Mouse (Mus musculus) stomach, embryonic 15.5 days (tissue): Measurements from ENCODE around the gene Ikzf3. TPM values are rescaled to one million over a fixed set of nuclear protein-coding genes. Genes with fewer than 3 reads are reported as not detected.

Source experiments
- ATAC-seq: fragments of 200-750 bp; cut with Nextera tagmentation; 2 replicates; pipeline ENCODE4 v1.8.0; 2017; ENCODE audit warnings: low read depth, moderate number of reproducible peaks, moderate TSS enrichment; ENCODE audit not compliant: insufficient read depth, low FRiP score
- H3K27ac ChIP-seq: fragments of 300-500 bp; sonication (generic); 2 replicates; pipeline ENCODE4 v1.5.1; 2015; ENCODE audit warnings: mild to moderate bottlenecking, inconsistent platforms
- H3K27me3 ChIP-seq: fragments of 300-500 bp; sonication (generic); replicated peaks from 2 replicates; pipeline ENCODE4 v1.6.1; 2015; ENCODE audit warnings: inconsistent platforms
- H3K36me3 ChIP-seq: fragments of 300-500 bp; sonication (generic); 2 replicates; pipeline ENCODE4 v1.6.1; 2015; ENCODE audit warnings: inconsistent platforms
- H3K4me1 ChIP-seq: fragments of 300-500 bp; sonication (generic); 2 replicates; pipeline ENCODE4 v1.6.1; 2015; ENCODE audit warnings: inconsistent platforms
- H3K4me2 ChIP-seq: fragments of 300-500 bp; sonication (generic); 2 replicates; pipeline ENCODE4 v1.6.1; 2015; ENCODE audit warnings: mild to moderate bottlenecking, inconsistent platforms
- H3K4me3 ChIP-seq: fragments of 300-500 bp; sonication (generic); replicated peaks from 2 replicates; pipeline ENCODE4 v1.5.1; 2015; ENCODE audit warnings: inconsistent platforms
- H3K9ac ChIP-seq: fragments of 300-500 bp; sonication (generic); 2 replicates; pipeline ENCODE4 v1.6.1; 2015; ENCODE audit warnings: inconsistent platforms
- H3K9me3 ChIP-seq: fragments of 300-500 bp; sonication (generic); 2 replicates; pipeline ENCODE4 v1.6.1; 2016; ENCODE audit warnings: inconsistent platforms
- WGBS: fragments of 180-500 bp; shearing (Covaris S2); methylation state at CpG from one replicate; pipeline ENCODE4 v1.1.7; 2015; 5-methylcytosine and 5-hydroxymethylcytosine counted together
- polyA plus RNA-seq: library from polyadenylated mRNA; unstranded; fragments of >200 nt; fragmentation: Nextera tagmentation; extraction: Ambion mirVana; gene quantifications from 2 replicates; pipeline ENCODE4 v1.2.1, GENCODE M21; 2015

The Ikzf3 gene
- polyA plus RNA-seq, 1 experiment from 2014 or later = 0.69 TPM

DNA sequence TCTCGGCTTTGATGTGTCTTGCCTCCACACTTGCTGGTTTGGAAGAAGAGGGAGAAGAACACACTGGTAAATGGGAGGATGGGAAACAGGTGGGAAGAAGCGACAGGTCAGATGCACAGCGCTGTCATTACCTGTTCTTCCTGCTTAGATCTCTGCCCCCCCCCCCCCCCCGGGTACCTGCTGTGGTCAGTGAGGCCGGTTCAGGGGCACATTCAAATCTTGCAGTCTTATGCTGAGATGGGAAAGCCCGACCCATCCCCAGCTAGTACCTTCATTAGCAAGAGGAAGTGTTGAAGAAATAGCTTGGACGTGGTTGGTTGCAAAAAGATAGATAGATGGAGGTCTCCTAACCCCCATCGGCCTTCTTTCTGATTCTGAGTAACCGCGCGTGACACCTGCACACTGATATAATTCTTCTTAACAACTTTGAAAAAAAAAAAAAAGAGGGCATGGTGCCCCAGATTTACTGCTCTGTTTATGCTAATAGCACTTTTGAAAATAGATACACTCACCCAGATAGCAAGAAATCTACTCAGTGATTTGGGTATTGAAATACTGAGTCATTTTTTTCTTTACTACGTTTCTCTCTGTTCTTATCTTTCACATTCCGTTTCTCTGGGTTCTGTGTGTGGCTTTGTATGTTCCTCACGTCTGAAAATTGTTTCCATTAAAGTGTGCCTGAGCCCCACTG, 68.7 kb downstream of the Ikzf3 start:
- no peak for ATAC-seq
- H3K4me2 ChIP-seq = no peak overlapping the region
- H3K9me3 ChIP-seq = no peaks in the 10 kb centered on the region
- H3K4me3 ChIP-seq = no peak overlapping the region
- H3K27ac ChIP-seq = no peak overlapping the region
- H3K4me1 ChIP-seq = no peaks in the 10 kb centered on the region
- H3K27me3 ChIP-seq = no peaks in the 10 kb centered on the region
- no peak overlapping the region for H3K9ac ChIP-seq
- H3K36me3 ChIP-seq = no peaks in the 10 kb centered on the region
- 58% methylated on average over 14 of the region's 14 CpGs for WGBS

- no peak overlapping the region for H3K9ac ChIP-seq
- H3K36me3 ChIP-seq = no peaks in the 10 kb centered on the region
- H3K4me1 ChIP-seq = no peaks in the 10 kb centered on the region
- ATAC-seq = no peak
- no peaks in the 10 kb centered on the region for H3K9me3 ChIP-seq
- H3K27me3 ChIP-seq = no peaks in the 10 kb centered on the region
- no peak overlapping the region for H3K4me3 ChIP-seq
- WGBS = 66% methylated on average over 4 of the region's 4 CpGs
- H3K4me2 ChIP-seq = no peak overlapping the region
- no peak overlapping the region for H3K27ac ChIP-seq
These were observed 69.4 kb downstream of the Ikzf3 start for GRCm38 (mm10) chr11:98476434-98476807.

GRCm38 (mm10) chr11:98475630-98476433, 70.0 kb downstream of the Ikzf3 start:
- no peaks in the 10 kb centered on the region for H3K9me3 ChIP-seq
- H3K27me3 ChIP-seq = no peaks in the 10 kb centered on the region
- no peaks in the 10 kb centered on the region for H3K4me1 ChIP-seq
- 88% methylated on average over 9 of the region's 9 CpGs for WGBS
- no peak overlapping the region for H3K27ac ChIP-seq
- H3K4me3 ChIP-seq = no peak overlapping the region
- no peak overlapping the region for H3K9ac ChIP-seq
- H3K4me2 ChIP-seq = no peak overlapping the region
- H3K36me3 ChIP-seq = no peaks in the 10 kb centered on the region
- ATAC-seq = no peak

DNA sequence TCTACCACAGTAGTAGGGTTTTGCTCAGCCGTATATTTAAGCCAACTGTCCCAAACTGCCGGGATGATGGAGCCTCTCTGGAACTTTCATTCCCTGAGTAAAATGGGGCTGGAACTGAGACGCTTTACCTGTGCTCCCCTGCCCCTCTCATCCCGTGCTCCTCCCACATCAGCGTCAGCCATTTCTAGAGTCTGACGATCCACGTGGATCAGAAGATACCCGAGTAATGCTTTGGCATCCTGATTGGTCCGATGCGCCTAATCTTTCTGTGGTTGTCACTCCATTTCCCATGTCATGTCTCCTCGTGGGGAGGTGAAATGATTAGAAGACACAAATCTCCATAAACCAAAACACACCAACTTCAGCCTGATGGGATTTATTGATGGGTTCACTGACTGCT, 70.9 kb downstream of the Ikzf3 start:
- H3K9me3 ChIP-seq = no peaks in the 10 kb centered on the region
- H3K9ac ChIP-seq = no peak overlapping the region
- no peaks in the 10 kb centered on the region for H3K36me3 ChIP-seq
- H3K4me3 ChIP-seq = no peak overlapping the region
- H3K27ac ChIP-seq = no peak overlapping the region
- H3K4me1 ChIP-seq = no peaks in the 10 kb centered on the region
- WGBS = 84% methylated on average over 11 of the region's 11 CpGs
- H3K27me3 ChIP-seq = no peaks in the 10 kb centered on the region
- no peak overlapping the region for H3K4me2 ChIP-seq
- no peak for ATAC-seq

DNA sequence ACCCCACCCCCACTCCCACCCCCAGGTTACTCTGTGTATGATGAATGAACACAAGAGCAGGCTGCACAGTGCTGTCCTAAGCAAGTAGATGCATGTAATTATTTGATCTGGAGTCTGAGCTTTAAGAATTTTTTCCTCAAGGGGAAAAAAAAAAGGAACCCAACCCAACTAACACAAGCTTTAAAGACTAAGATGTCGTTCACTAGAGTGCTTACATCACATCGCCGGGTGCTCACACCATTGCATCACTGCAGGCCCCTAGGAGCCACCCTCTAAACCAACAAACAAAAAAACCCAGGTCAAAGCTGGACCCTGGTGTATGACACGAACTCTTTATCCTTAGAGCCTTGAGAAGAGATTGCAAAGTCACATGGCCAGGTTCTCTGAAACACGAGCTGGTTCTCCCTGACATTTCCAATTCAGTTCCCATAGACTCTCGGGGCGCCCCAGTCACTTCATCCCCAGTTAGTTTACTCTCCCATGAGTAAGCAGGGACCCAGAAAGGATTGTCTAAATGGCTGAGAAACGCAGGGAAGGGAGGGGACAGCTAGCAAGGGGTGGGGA, 71.8 kb downstream of the Ikzf3 start:
- Histone ChIP-seq H3K9ac (no peak overlapping the region), H3K4me2 (no peak overlapping the region), H3K4me1 (no peaks in the 10 kb centered on the region), H3K4me3 (no peak overlapping the region), H3K36me3 (no peaks in the 10 kb centered on the region), H3K27me3 (no peaks in the 10 kb centered on the region), H3K27ac (no peak overlapping the region), H3K9me3 (no peaks in the 10 kb centered on the region)
- no peak for ATAC-seq
- WGBS = 49% methylated on average over 8 of the region's 8 CpGs

DNA sequence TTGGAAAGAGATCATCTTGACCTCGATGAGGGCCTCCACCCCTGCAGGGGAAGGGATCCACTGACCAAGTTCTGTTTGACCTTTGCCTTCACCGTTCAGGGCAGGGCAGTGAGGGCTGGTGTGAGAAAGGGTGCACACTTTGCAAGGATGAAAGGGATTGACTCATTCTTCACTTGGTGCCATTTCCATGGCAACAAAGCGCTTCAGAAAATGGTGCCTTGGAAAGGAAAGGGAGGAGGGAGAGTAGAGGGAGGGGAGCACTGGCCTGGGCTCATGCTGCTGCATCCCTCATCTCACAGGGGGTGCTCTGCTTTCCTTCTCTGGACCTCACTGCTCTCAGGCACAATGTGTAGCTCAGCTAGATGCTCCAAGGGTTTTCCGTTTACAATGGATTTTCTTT, 73.1 kb downstream of the Ikzf3 start:
- H3K27me3 ChIP-seq = no peaks in the 10 kb centered on the region
- no peak overlapping the region for H3K4me3 ChIP-seq
- WGBS = 54% methylated on average over 4 of the region's 4 CpGs
- H3K4me2 ChIP-seq = no peak overlapping the region
- H3K9me3 ChIP-seq = no peaks in the 10 kb centered on the region
- no peaks in the 10 kb centered on the region for H3K4me1 ChIP-seq
- ATAC-seq = no peak
- no peak overlapping the region for H3K27ac ChIP-seq
- no peaks in the 10 kb centered on the region for H3K36me3 ChIP-seq
- H3K9ac ChIP-seq = no peak overlapping the region

DNA sequence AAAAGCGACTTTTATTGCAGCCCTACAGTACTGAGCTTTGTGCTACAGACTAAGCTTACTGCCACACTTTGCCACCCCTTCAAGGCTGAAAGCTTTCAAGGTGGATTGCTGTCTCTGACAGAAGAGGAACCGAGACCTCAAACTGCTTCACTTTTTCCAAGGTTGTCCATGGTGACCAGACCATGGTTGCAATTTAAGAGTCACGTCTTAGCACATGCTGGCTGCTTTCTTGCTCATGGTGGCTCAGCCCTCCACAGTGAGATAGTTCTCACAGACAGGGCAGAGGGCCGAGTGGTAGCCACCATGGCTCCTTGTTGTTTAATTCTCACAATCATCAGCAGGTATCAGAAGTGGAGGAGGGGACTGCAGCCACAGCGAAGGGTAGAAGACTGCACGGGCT, 75.0 kb downstream of the Ikzf3 start:
- Histone ChIP-seq H3K9ac (no peak overlapping the region), H3K9me3 (no peaks in the 10 kb centered on the region), H3K27me3 (no peaks in the 10 kb centered on the region), H3K4me1 (no peaks in the 10 kb centered on the region), H3K4me3 (no peak overlapping the region), H3K36me3 (no peaks in the 10 kb centered on the region), H3K4me2 (no peak overlapping the region), H3K27ac (no peak overlapping the region)
- WGBS = 69% methylated on average over 6 of the region's 6 CpGs
- ATAC-seq = no peak

GRCm38 (mm10) chr11:98469761-98470714, 75.8 kb downstream of the Ikzf3 start:
- H3K27ac ChIP-seq = no peak overlapping the region
- 61% methylated on average over 22 of the region's 22 CpGs for WGBS
- no peak overlapping the region for H3K4me3 ChIP-seq
- H3K9me3 ChIP-seq = no peaks in the 10 kb centered on the region
- H3K4me1 ChIP-seq = no peaks in the 10 kb centered on the region
- H3K27me3 ChIP-seq = no peaks in the 10 kb centered on the region
- no peak overlapping the region for H3K9ac ChIP-seq
- H3K4me2 ChIP-seq = no peak overlapping the region
- no peaks in the 10 kb centered on the region for H3K36me3 ChIP-seq
- ATAC-seq = no peak

GRCm38 (mm10) chr11:98464516-98464915, 81.3 kb downstream of the Ikzf3 start:
- Histone ChIP-seq H3K27me3 (peaks cover 10% of the 10 kb centered on the region), H3K36me3 (no peaks in the 10 kb centered on the region), H3K9ac (no peak overlapping the region), H3K4me1 (no peaks in the 10 kb centered on the region), H3K4me3 (no peak overlapping the region), H3K9me3 (no peaks in the 10 kb centered on the region), H3K4me2 (no peak overlapping the region), H3K27ac (no peak overlapping the region)
- 74% methylated on average over 6 of the region's 6 CpGs for WGBS
- ATAC-seq = no peak

GRCm38 (mm10) chr11:98463911-98464310, 81.9 kb downstream of the Ikzf3 start:
- no peak overlapping the region for H3K4me2 ChIP-seq
- no peak for ATAC-seq
- H3K9me3 ChIP-seq = no peaks in the 10 kb centered on the region
- no peaks in the 10 kb centered on the region for H3K4me1 ChIP-seq
- H3K27ac ChIP-seq = no peak overlapping the region
- peaks cover 16% of the 10 kb centered on the region for H3K27me3 ChIP-seq
- no peak overlapping the region for H3K9ac ChIP-seq
- H3K4me3 ChIP-seq = no peak overlapping the region
- H3K36me3 ChIP-seq = no peaks in the 10 kb centered on the region
- 87% methylated on average over 9 of the region's 9 CpGs for WGBS

DNA sequence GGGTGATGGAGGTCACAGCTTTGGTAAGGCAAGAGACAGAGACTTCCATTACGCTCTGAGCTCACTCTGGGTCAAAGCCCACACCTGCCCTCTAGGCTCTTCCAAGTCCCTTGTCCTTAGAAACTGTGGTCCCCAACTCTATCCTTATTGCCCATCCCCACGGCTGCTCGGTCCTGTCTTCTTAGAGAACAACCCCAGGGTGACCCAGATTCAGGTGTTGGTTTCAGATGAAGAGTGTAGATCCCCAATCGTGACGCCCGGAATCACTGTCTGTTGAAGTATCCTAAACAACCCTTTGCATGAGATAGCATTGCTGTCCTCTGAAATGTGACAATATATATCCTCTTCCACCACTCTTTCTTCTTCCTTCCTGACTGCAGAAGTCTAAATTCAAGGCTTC, 83.6 kb downstream of the Ikzf3 start:
- H3K36me3 ChIP-seq = no peaks in the 10 kb centered on the region
- no peak overlapping the region for H3K9ac ChIP-seq
- H3K27ac ChIP-seq = no peak overlapping the region
- peaks cover 9% of the 10 kb centered on the region; the same call in 1 of the 2 replicates for H3K4me1 ChIP-seq
- whole genome bisulfite sequencing = 81% methylated on average over 6 of the region's 6 CpGs
- no peak overlapping the region for H3K4me2 ChIP-seq
- no peak for ATAC-seq
- no peaks in the 10 kb centered on the region for H3K9me3 ChIP-seq
- H3K27me3 ChIP-seq = peaks cover 27% of the 10 kb centered on the region
- no peak overlapping the region for H3K4me3 ChIP-seq
